In the genomic region with DNA sequence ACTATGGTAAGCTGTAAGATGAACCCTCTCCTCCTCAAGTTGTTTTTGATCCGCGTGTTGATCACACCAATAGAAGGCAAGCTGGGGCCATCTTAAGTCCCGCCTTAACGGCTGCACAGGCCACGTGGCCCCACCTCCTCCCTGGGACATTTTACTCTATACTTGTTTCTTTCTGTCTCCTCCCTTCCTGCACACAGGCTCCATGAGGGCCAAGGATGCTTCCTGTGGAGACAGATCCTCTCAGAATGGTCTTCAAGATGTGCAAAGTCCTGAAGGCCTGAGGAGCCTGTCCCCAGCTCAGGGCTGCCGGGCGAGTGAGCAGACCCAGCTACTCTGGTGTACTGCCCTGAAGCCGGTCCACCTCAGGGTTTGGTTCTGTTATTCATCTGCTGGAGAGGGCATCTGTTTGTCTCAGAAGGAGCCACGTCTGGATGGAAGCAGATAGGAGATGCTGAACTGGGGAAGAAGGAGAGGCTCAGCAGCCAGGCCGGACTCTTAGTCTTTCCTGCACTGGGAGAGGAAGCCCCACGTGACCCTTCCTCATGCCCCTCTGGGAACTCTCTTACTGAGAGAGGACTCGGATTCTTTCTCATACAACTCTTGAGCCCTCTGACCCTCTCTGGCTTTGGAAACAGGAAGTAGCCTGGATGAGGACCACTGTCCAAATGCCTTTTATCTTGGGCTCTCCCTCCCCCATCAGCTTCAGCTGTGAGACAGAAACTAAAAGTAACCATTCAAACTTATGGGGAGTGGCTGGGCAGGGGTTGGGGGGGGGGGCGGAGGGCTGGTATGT, we compare ENCODE assay signal across 8 mouse cellular contexts. TPM values are rescaled to one million over a fixed set of nuclear protein-coding genes. Genes with fewer than 3 reads are reported as not detected.
DNase-seq lines count a peak whose midpoint lies in the region; ATAC-seq and TF ChIP-seq lines count a peak whose summit lies in the region.
"Had no signal": no experiment of that assay in that cellular context is flagged by ENCODE, and none has a peak within 500 bp of the region (broad histone marks: within the 10 kb centered on the region; RNA-seq: fewer than 3 reads in every experiment).

No protein-coding gene starts in this region.

- H3K9me3 ChIP-seq in lung, embryonic 15.5 days: no peaks in the 10 kb centered on the region
- H3K9me3 ChIP-seq in heart, postnatal 0 days (replicated peaks; ENCODE audit: control insufficient read depth, low read length): no peaks in the 10 kb centered on the region
- H3K9me3 ChIP-seq: limb, embryonic 13.5 days had no signal

- H3K4me1 ChIP-seq in lung, embryonic 15.5 days: peaks cover 10% of the 10 kb centered on the region; the same call in 1 of the 2 replicates
- 0 out of 2 replicates have a peak, but pooled peaks cover 8% of the 10 kb centered on the region for H3K4me1 ChIP-seq in heart, postnatal 0 days (ENCODE audit: control insufficient read depth, insufficient read depth)

- peak overlapping the region; percentile 73 for H3K27ac ChIP-seq in lung, embryonic 15.5 days
- peak overlapping the region; percentile 39 for H3K27ac ChIP-seq in heart, postnatal 0 days (ENCODE audit: low read depth)
- no peak overlapping the region for H3K27ac ChIP-seq in layer of hippocampus, adult 2 months
- H3K27ac ChIP-seq: limb, embryonic 13.5 days had no signal

- H3K9ac ChIP-seq in lung, embryonic 15.5 days: no peak overlapping the region
- H3K9ac ChIP-seq in heart, postnatal 0 days (replicated peaks; ENCODE audit: low read depth, low read length): no peak overlapping the region
- H3K9ac ChIP-seq: limb, embryonic 13.5 days had no signal

- TF ChIP-seq EP300 in heart, postnatal 0 days (IDR thresholded peaks at IDR 0.05; ENCODE audit: low read depth): no peak

- no peaks in the 10 kb centered on the region for H3K36me3 ChIP-seq in lung, embryonic 15.5 days
- no peaks in the 10 kb centered on the region for H3K36me3 ChIP-seq in heart, postnatal 0 days (replicated peaks; ENCODE audit: control insufficient read depth, insufficient read depth, low read length)
- H3K36me3 ChIP-seq: limb, embryonic 13.5 days had no signal

- no peak for DNase-seq in lung, adult 18-20 months
- DNase-seq in heart, postnatal 0 days (ENCODE audit: low spot score): peak; percentile 48
- DNase-seq in kidney, postnatal 14 days: peak; percentile 74
- no peak for DNase-seq in cerebellum, adult 11-12 months
- no peak for DNase-seq in spleen, postnatal 10 days (ENCODE audit: low spot score in 2 of 2)
- no peak for DNase-seq in layer of hippocampus, adult 2 months (ENCODE audit: low spot score in 2 of 2)

- no peak for TF ChIP-seq CTCF in heart, postnatal 0 days (IDR thresholded peaks at IDR 0.05; ENCODE audit: low read depth)
- no peak for TF ChIP-seq CTCF in layer of hippocampus, adult 2 months (conservative IDR thresholded peaks at IDR 0.05)

- no peak overlapping the region for H3K4me2 ChIP-seq in lung, embryonic 15.5 days
- no peak overlapping the region for H3K4me2 ChIP-seq in heart, postnatal 0 days (ENCODE audit: low read depth, low read length)
- H3K4me2 ChIP-seq: limb, embryonic 13.5 days had no signal

- 56% methylated on average over 13 of the region's 13 CpGs for whole genome bisulfite sequencing in lung, embryonic 15.5 days
- 61% methylated on average over 13 of the region's 13 CpGs for WGBS in heart, postnatal 0 days

- peak; percentile 46; the same call in 1 of the 2 replicates for ATAC-seq in lung, embryonic 15.5 days (ENCODE audit: borderline replicate concordance, extremely low read depth, low FRiP score, low TSS enrichment)
- ATAC-seq in heart, postnatal 0 days (ENCODE audit: insufficient read depth, low read depth): peak; percentile 42

- H3K4me3 ChIP-seq in lung, embryonic 15.5 days: no peak overlapping the region
- no peak overlapping the region for H3K4me3 ChIP-seq in heart, postnatal 0 days (ENCODE audit: low read depth, low read length)
- H3K4me3 ChIP-seq in layer of hippocampus, adult 2 months: no peak overlapping the region
- H3K4me3 ChIP-seq: limb, embryonic 13.5 days had no signal

- no peaks in the 10 kb centered on the region for H3K27me3 ChIP-seq in lung, embryonic 15.5 days
- no peaks in the 10 kb centered on the region for H3K27me3 ChIP-seq in heart, postnatal 0 days (ENCODE audit: control insufficient read depth, insufficient read depth, low read length)
- H3K27me3 ChIP-seq: limb, embryonic 13.5 days had no signal

RNA-seq across cellular contexts. Expression of a gene that starts 38.7 kb away (rescaled TPM):
- polyA plus RNA-seq in lung, embryonic 15.5 days (2015; fragmentation: Nextera tagmentation; extraction: Ambion mirVana): 102 TPM in 2 replicates
- 42.7 and 42.9 TPM in 2 replicates for total RNA-seq in heart, postnatal 0 days (2014; rRNA removed; ENCODE audit: low replicate concordance)
- 54.5 and 56.9 TPM in 2 replicates for polyA plus RNA-seq in heart, postnatal 0 days (2015; fragmentation: Nextera tagmentation; extraction: Ambion mirVana)
- total RNA-seq in layer of hippocampus, adult 2 months (2021): 100 to 1,000 TPM; 139 to 140 TPM

Comparison
In these comparisons a context has a peak if more than half of its experiments do, and no peak if none do; other contexts are left out.
1. DNase-seq: peak in heart, postnatal 0 days (single experiment) and kidney, postnatal 14 days (single experiment); none in lung, adult 18-20 months (0 of 2), cerebellum, adult 11-12 months (single experiment), spleen, postnatal 10 days (0 of 2) and layer of hippocampus, adult 2 months (0 of 2).